Mouse (Mus musculus): ENCODE measurements around the gene Ifna7. TPM values are rescaled to one million over a fixed set of nuclear protein-coding genes. Genes with fewer than 3 reads are reported as not detected.
A peak's percentile ranks its signal among the peaks of the same experiment; 100 is the strongest.
"Not testable (repeated sequence)": the region's sequence is repeated elsewhere in the genome, so short reads cannot be mapped to it uniquely, and the experiment has no call there.

Ifna7 gene
- not detected for polyA plus RNA-seq (2017; shearing (Covaris generic))

- no peak for ATAC-seq
Observed at GRCm38 (mm10) chr4:88815928-88816327, at the start of gene Ifna7. Gene Ifna7 (plus strand): TSS chr4:88816228.

GRCm38 (mm10) chr4:88773534-88773933 lies 42.5 kb upstream of the Ifna7 start, which contains the start of gene Gm13290:
Gene Gm13290 (plus strand): TSS chr4:88773834.
- not testable (repeated sequence) for ATAC-seq

GRCm38 (mm10) chr4:88776622-88777021 lies 39.4 kb upstream of the Ifna7 start, which contains the start of gene Gm13289:
Gene Gm13289 (plus strand): TSS chr4:88776922.
- not testable (repeated sequence) for ATAC-seq

- ATAC-seq, result not testable (repeated sequence)
Observed at GRCm38 (mm10) chr4:88779550-88779949, 36.5 kb upstream of the Ifna7 start, which contains the start of gene Gm13272. Gene Gm13272 (plus strand): TSS chr4:88779850.

- not testable (repeated sequence) for ATAC-seq
Observed at GRCm38 (mm10) chr4:88780320-88780719, 35.7 kb upstream of the Ifna7 start.

GRCm38 (mm10) chr4:88781831-88782230 lies 34.2 kb upstream of the Ifna7 start, which contains the start of gene Ifnz:
Gene Ifnz (plus strand): TSS chr4:88782131.
- not testable (repeated sequence) for ATAC-seq

GRCm38 (mm10) chr4:88782335-88782734 lies 33.7 kb upstream of the Ifna7 start:
- not testable (repeated sequence) for ATAC-seq

GRCm38 (mm10) chr4:88785409-88785808 lies 30.6 kb upstream of the Ifna7 start, which contains the start of gene Gm13276:
Gene Gm13276 (plus strand): TSS chr4:88785709.
- not testable (repeated sequence) for ATAC-seq

GRCm38 (mm10) chr4:88788402-88788801 lies 27.6 kb upstream of the Ifna7 start, which contains the start of gene Gm13277:
Gene Gm13277 (plus strand): TSS chr4:88788632.
- ATAC-seq, result not testable (repeated sequence)

GRCm38 (mm10) chr4:88791250-88791649 lies 24.8 kb upstream of the Ifna7 start, which contains the start of gene Gm13278:
Gene Gm13278 (plus strand): TSS chr4:88791550.
- not testable (repeated sequence) for ATAC-seq

- ATAC-seq, result not testable (repeated sequence)
Observed at GRCm38 (mm10) chr4:88793936-88794675, 21.9 kb upstream of the Ifna7 start, which contains the start of gene Gm13275. Gene Gm13275 (plus strand): TSS chr4:88794487.

- ATAC-seq, result not testable (repeated sequence)
Observed at GRCm38 (mm10) chr4:88797097-88797496, 18.9 kb upstream of the Ifna7 start, which contains the start of gene Gm13279. Gene Gm13279 (plus strand): TSS chr4:88797397.

GRCm38 (mm10) chr4:88799365-88799764 lies 16.7 kb upstream of the Ifna7 start, which contains the start of gene Gm13285:
Gene Gm13285 (plus strand): TSS chr4:88799665.
- not testable (repeated sequence) for ATAC-seq

GRCm38 (mm10) chr4:88802954-88803353 lies 13.1 kb upstream of the Ifna7 start, which contains the start of gene Gm13287:
Gene Gm13287 (plus strand): TSS chr4:88803254.
- not testable (repeated sequence) for ATAC-seq

- not testable (repeated sequence) for ATAC-seq
Observed at GRCm38 (mm10) chr4:88805231-88805630, 10.8 kb upstream of the Ifna7 start, which contains the start of gene Gm13288. Gene Gm13288 (plus strand): TSS chr4:88805531.

- ATAC-seq, result not testable (repeated sequence)
Observed at GRCm38 (mm10) chr4:88805761-88806160, 10.3 kb upstream of the Ifna7 start.

GRCm38 (mm10) chr4:88819659-88820058 lies 3.6 kb downstream of the Ifna7 start, which contains the start of gene Ifna11:
Gene Ifna11 (plus strand): TSS chr4:88819959.
- no peak for ATAC-seq

- peak; percentile 49 for ATAC-seq
Observed at GRCm38 (mm10) chr4:88822995-88823394, 7.0 kb downstream of the Ifna7 start.

GRCm38 (mm10) chr4:88827116-88827515 lies 11.1 kb downstream of the Ifna7 start, which contains the start of gene Ifna6:
Gene Ifna6 (plus strand): TSS chr4:88827416.
- ATAC-seq, result not testable (repeated sequence)

- ATAC-seq, result peak; percentile 63
Observed at GRCm38 (mm10) chr4:88830523-88830922, 14.5 kb downstream of the Ifna7 start.

GRCm38 (mm10) chr4:88835225-88835624 lies 19.2 kb downstream of the Ifna7 start, which contains the start of gene Ifna5:
Gene Ifna5 (plus strand): TSS chr4:88835525.
- ATAC-seq, result not testable (repeated sequence)

- peak; percentile 76 for ATAC-seq
Observed at GRCm38 (mm10) chr4:88838828-88839227, 22.8 kb downstream of the Ifna7 start.

- ATAC-seq, result no peak
Observed at GRCm38 (mm10) chr4:88840058-88840457, 24.0 kb downstream of the Ifna7 start.
